Mouse (Mus musculus) myocyte (in vitro differentiated cells): Measurements from ENCODE around the gene Ctbs. TPM values are rescaled to one million over a fixed set of nuclear protein-coding genes. Genes with fewer than 3 reads are reported as not detected.
"Not testable (repeated sequence)": the region's sequence is repeated elsewhere in the genome, so short reads cannot be mapped to it uniquely, and the experiment has no call there.

Source experiments
- H3K27me3 ChIP-seq: one replicate; pipeline ENCODE4 v1.6.1; 2011; ENCODE audit not compliant: control insufficient read depth, insufficient read depth, insufficient read length
- H3K36me3 ChIP-seq: one replicate; pipeline ENCODE4 v1.6.1; 2011; ENCODE audit not compliant: control insufficient read depth, insufficient read depth
- H3K4me2 ChIP-seq: one replicate; pipeline ENCODE4 v1.6.1; 2011; ENCODE audit warnings: low read depth, control low read depth
- H3K4me3 ChIP-seq: one replicate; pipeline ENCODE4 v1.5.1; 2011; ENCODE audit warnings: mild to moderate bottlenecking, control low read depth, moderate library complexity
- H3K79me2 ChIP-seq: one replicate; pipeline ENCODE4 v1.6.1; 2011; ENCODE audit not compliant: control insufficient read depth, insufficient read depth
- H3ac ChIP-seq: one replicate; pipeline ENCODE4 v1.6.1; 2011; ENCODE audit not compliant: control insufficient read depth, insufficient read length
- CEBPB ChIP-seq: IDR thresholded peaks from 2 replicates; pipeline ENCODE4 v1.6.1; 2011; ENCODE audit warnings: mild to moderate bottlenecking, moderate library complexity; ENCODE audit not compliant: poor library complexity, insufficient read depth, severe bottlenecking
- E2F4 ChIP-seq: IDR thresholded peaks from one replicate; pipeline ENCODE4 v1.6.1; 2011; ENCODE audit warnings: mild to moderate bottlenecking, control low read depth, moderate library complexity; ENCODE audit not compliant: insufficient read depth
- MAX ChIP-seq: IDR thresholded peaks from one replicate; pipeline ENCODE4 v1.6.1; 2011; ENCODE audit warnings: low read depth, mild to moderate bottlenecking, control low read depth
- MYOD1 ChIP-seq, 3 experiments: IDR thresholded peaks; one replicate each; pipeline ENCODE4 v1.6.1; 2011; ENCODE audit warnings: control low read depth in 2 of 3, low read depth in 2 of 3, mild to moderate bottlenecking in 2 of 3, moderate library complexity in 1 of 3; ENCODE audit not compliant: insufficient read length in 2 of 3, control insufficient read depth in 1 of 3
- MYOG ChIP-seq, 3 experiments: IDR thresholded peaks; one replicate each; pipeline ENCODE4 v1.6.1; 2011; ENCODE audit warnings: control low read depth in 2 of 3, low read depth in 2 of 3, mild to moderate bottlenecking in 2 of 3; ENCODE audit not compliant: insufficient read length in 2 of 3, control insufficient read depth in 1 of 3, insufficient read depth in 1 of 3
- POLR2A ChIP-seq: IDR thresholded peaks from one replicate; pipeline ENCODE4 v1.6.1; 2011; ENCODE audit warnings: low read depth, mild to moderate bottlenecking, control low read depth, moderate library complexity; ENCODE audit not compliant: insufficient read length
- POLR2AphosphoS2 ChIP-seq: IDR thresholded peaks from one replicate; pipeline ENCODE4 v1.6.1; 2011; ENCODE audit warnings: low read depth, control low read depth; ENCODE audit not compliant: insufficient read length
- REST ChIP-seq: IDR thresholded peaks from one replicate; pipeline ENCODE4 v1.6.1; 2011; ENCODE audit warnings: mild to moderate bottlenecking, control low read depth, moderate library complexity; ENCODE audit not compliant: insufficient read depth, insufficient read length
- SRF ChIP-seq: IDR thresholded peaks from one replicate; pipeline ENCODE4 v1.6.1; 2011; ENCODE audit warnings: low read depth; ENCODE audit not compliant: control insufficient read depth, insufficient read length
- TCF12 ChIP-seq: IDR thresholded peaks from one replicate; pipeline ENCODE4 v1.6.1; 2011; ENCODE audit warnings: mild to moderate bottlenecking, control low read depth; ENCODE audit not compliant: poor library complexity, insufficient read depth, severe bottlenecking
- TCF3 ChIP-seq: IDR thresholded peaks from one replicate; pipeline ENCODE4 v1.6.1; 2011; ENCODE audit warnings: low read depth, control low read depth; ENCODE audit not compliant: insufficient read length
- USF1 ChIP-seq: IDR thresholded peaks from one replicate; pipeline ENCODE4 v1.6.1; 2011; ENCODE audit warnings: low read depth, mild to moderate bottlenecking, control low read depth, moderate library complexity
- polyA plus RNA-seq: library from polyadenylated mRNA; unstranded; fragments of >200 nt; fragmentation: generic; extraction: Trizol; gene quantifications from one replicate; pipeline ENCODE4 v1.2.1, GENCODE M21; 2012; ENCODE audit warnings: missing spikeins

Ctbs gene
- polyA plus RNA-seq, 1 experiment, result 2.9 TPM

DNA sequence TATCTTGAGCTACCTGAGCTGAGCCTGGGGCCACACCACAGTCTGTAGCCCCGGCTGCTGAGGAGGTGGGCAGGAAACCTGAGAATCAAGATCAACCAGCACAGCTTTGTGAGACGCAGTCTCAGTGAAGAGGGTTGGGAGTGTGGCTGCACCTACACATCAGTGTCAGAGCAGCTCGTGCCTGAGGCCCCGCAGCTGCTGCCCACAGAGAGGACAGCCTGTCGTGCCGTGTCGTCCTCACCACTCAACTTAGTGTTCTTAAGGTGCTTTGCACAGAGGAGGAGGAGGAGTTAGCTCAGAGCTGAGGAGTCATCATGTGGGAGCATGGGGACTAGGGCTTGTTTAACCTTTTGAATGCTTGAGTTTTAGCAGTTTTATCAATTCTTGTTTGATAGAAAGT, 23.7 kb upstream of the Ctbs start:
- no peak overlapping the region for H3K4me3 ChIP-seq
- TF ChIP-seq TCF12 (no peak), REST (no peak), MYOG (IDR thresholded peaks at IDR 0.05; ENCODE audit: control insufficient read depth in 1 of 3, insufficient read depth in 1 of 3, insufficient read length in 2 of 3, low read depth in 2 of 3) (no peak), E2F4 (no peak), MYOD1 (IDR thresholded peaks at IDR 0.05; ENCODE audit: control insufficient read depth in 1 of 3, insufficient read length in 2 of 3, low read depth in 2 of 3) (no peak), MAX (no peak), SRF (no peak), CEBPB (no peak), POLR2AphosphoS2 (no peak), POLR2A (no peak), TCF3 (no peak), USF1 (no peak)
- no peak overlapping the region for H3ac ChIP-seq
- H3K79me2 ChIP-seq, result no peaks in the 10 kb centered on the region
- H3K27me3 ChIP-seq, result no peaks in the 10 kb centered on the region
- no peak overlapping the region for H3K4me2 ChIP-seq
- no peaks in the 10 kb centered on the region for H3K36me3 ChIP-seq

DNA sequence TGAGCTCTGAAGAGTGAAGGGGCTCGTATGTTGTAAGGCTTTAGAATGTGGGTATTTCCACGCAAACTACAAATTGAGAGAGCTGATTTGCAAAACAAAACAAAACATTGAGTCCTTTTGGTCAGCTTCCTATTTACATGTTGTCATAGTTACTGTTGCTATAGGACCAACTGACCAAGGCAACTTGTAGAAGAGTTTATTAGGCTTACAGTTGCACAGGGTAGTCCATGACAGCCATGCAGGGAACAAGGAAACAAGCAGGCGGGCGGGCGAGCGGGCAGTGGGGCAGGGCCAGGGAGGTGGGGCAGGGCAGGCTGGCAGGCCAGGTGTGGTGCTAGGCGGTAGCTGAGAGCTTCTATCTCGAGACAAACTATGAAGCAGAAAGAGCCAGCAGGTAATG, 23.1 kb upstream of the Ctbs start:
- H3K27me3 ChIP-seq, result no peaks in the 10 kb centered on the region
- no peak overlapping the region for H3ac ChIP-seq
- H3K4me3 ChIP-seq, result no peak overlapping the region
- no peak overlapping the region for H3K4me2 ChIP-seq
- TF ChIP-seq REST (no peak), TCF3 (no peak), MYOG (IDR thresholded peaks at IDR 0.05; ENCODE audit: control insufficient read depth in 1 of 3, insufficient read depth in 1 of 3, insufficient read length in 2 of 3, low read depth in 2 of 3) (no peak), POLR2AphosphoS2 (no peak), CEBPB (no peak), MAX (no peak), E2F4 (no peak), TCF12 (no peak), MYOD1 (IDR thresholded peaks at IDR 0.05; ENCODE audit: control insufficient read depth in 1 of 3, insufficient read length in 2 of 3, low read depth in 2 of 3) (no peak), POLR2A (no peak), SRF (no peak), USF1 (no peak)
- no peaks in the 10 kb centered on the region for H3K79me2 ChIP-seq
- H3K36me3 ChIP-seq, result no peaks in the 10 kb centered on the region

DNA sequence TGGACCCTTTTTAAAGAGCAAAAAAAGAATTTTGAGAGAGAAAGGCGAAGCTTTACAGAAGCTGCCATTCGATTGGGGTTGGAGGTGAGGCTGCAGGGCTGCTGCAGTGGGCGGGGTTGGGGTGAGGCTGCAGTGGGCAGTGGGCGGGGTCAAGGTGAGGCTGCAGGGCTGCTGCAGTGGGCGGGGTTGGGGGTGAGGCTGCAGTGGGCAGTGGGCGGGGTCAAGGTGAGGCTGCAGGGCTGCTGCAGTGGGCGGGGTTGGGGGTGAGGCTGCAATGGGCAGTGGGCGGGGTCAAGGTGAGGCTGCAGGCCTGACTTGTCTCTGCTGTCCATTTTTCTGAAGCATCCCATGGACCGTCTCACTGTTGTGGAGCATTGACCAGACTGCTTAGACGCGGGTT, 16.5 kb upstream of the Ctbs start:
- H3K4me3 ChIP-seq, H3K79me2 ChIP-seq, H3K36me3 ChIP-seq, H3ac ChIP-seq, H3K27me3 ChIP-seq, H3K4me2 ChIP-seq: not testable (repeated sequence)

- TF ChIP-seq MYOG (IDR thresholded peaks at IDR 0.05; ENCODE audit: control insufficient read depth in 1 of 3, insufficient read depth in 1 of 3, insufficient read length in 2 of 3, low read depth in 2 of 3), result no peak
- no peak for TF ChIP-seq TCF12
- TF ChIP-seq POLR2A, result no peak
- no peak for TF ChIP-seq E2F4
- Histone ChIP-seq H3K27me3 (no peaks in the 10 kb centered on the region), H3K79me2 (no peaks in the 10 kb centered on the region), H3ac (no peak overlapping the region), H3K4me3 (no peak overlapping the region), H3K4me2 (no peak overlapping the region), H3K36me3 (peaks cover 2% of the 10 kb centered on the region)
Measured at GRCm38 (mm10) chr3:146433681-146434350, 15.8 kb upstream of the Ctbs start.

DNA sequence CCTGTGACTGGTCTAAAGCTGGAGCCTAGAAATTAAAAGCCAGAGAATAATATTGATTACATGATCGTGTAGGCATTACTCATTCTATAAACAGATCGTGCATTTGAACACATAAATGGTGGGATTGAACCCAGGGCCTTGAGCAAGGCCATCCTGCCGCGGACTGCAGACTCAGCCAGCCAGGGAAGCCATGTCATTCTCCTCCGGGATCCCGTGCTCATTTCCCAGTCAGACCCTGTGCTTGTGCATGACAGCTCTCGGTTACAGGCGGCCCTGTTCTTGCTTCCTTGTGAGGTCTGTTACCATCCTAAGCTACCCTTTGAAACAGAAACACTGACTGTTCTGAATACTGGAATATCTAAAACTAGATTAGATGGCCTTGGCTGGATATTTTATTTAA, 14.9 kb upstream of the Ctbs start:
- no peaks in the 10 kb centered on the region for H3K79me2 ChIP-seq
- no peak for TF ChIP-seq TCF3
- TF ChIP-seq POLR2A, result no peak
- no peak for TF ChIP-seq MAX
- TF ChIP-seq MYOG (IDR thresholded peaks at IDR 0.05; ENCODE audit: control insufficient read depth in 1 of 3, insufficient read depth in 1 of 3, insufficient read length in 2 of 3, low read depth in 2 of 3), result no peak
- no peak for TF ChIP-seq POLR2AphosphoS2
- TF ChIP-seq E2F4, result no peak
- TF ChIP-seq TCF12, result no peak
- TF ChIP-seq SRF, result no peak
- no peak for TF ChIP-seq MYOD1 (IDR thresholded peaks at IDR 0.05; ENCODE audit: control insufficient read depth in 1 of 3, insufficient read length in 2 of 3, low read depth in 2 of 3)
- TF ChIP-seq USF1, result no peak
- TF ChIP-seq CEBPB, result no peak
- TF ChIP-seq REST, result no peak
- H3K36me3 ChIP-seq, result peaks cover 2% of the 10 kb centered on the region
- no peak overlapping the region for H3K4me2 ChIP-seq
- H3K4me3 ChIP-seq, result no peak overlapping the region
- no peaks in the 10 kb centered on the region for H3K27me3 ChIP-seq
- H3ac ChIP-seq, result no peak overlapping the region
